Mouse (Mus musculus): Measurements from ENCODE around the gene Ubr4. TPM values are rescaled to one million over a fixed set of nuclear protein-coding genes. Genes with fewer than 3 reads are reported as not detected.

Ubr4 gene
- total and polyA plus RNA-seq, 3 experiments = 81.9 to 270 (median 177) TPM

DNA sequence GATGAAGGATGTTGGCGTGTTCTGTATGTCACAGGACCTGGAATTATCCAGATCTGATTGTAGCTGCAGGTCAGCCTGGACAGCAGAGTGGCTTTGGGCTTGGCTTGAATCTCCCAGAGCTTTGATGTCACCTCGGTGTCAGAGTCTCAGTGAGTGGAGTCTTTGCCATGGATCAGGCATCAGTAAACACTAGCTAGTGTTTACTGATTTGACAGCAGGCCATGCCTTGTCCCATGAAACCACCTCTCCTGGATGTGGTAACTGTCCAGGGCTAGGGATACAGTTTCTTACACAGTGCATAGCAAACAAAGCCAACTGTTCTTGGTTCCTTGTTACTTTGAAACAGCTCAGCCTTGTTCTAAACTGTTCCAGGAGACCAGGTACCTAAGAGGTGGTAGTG lies 159.1 kb downstream of the Ubr4 start:
- no peak overlapping the region for H3K9ac ChIP-seq (ENCODE audit: control insufficient read depth, low read depth, low read length, poor library complexity, severe bottlenecking)

GRCm38 (mm10) chr4:139512985-139513384 lies 160.6 kb downstream of the Ubr4 start:
- no peaks in the 10 kb centered on the region for H3K79me2 ChIP-seq (ENCODE audit: control insufficient read depth, insufficient read depth, low read length, poor library complexity)
- no peak for TF ChIP-seq ZNF384 (IDR thresholded peaks at IDR 0.05; ENCODE audit: low read depth, low read length)
- TF ChIP-seq EP300 (IDR thresholded peaks at IDR 0.05; ENCODE audit: low read depth in 1 of 2, low read length in 2 of 2) = peak; percentile 54 to 56; a peak in 2 of 4 replicates
- TF ChIP-seq GATA1 (IDR thresholded peaks at IDR 0.05; ENCODE audit: low read depth, low read length) = peak; percentile 58
- TF ChIP-seq TCF12 (IDR thresholded peaks at IDR 0.05; ENCODE audit: low read depth, low read length) = peak; percentile 60
- TF ChIP-seq ETS1 (IDR thresholded peaks at IDR 0.05; ENCODE audit: low read depth, low read length) = no peak
- no peak for TF ChIP-seq MYB (IDR thresholded peaks at IDR 0.05; ENCODE audit: low read depth, low read length)
- TF ChIP-seq RCOR1 (IDR thresholded peaks at IDR 0.05; ENCODE audit: low read depth, low read length) = peak; percentile 91
- TF ChIP-seq POLR2A (IDR thresholded peaks at IDR 0.05; ENCODE audit: control insufficient read depth in 1 of 2, insufficient read depth in 1 of 2, low read depth in 1 of 2, low read length in 2 of 2, poor library complexity in 1 of 2) = no peak
- H3K27ac ChIP-seq (ENCODE audit: control insufficient read depth, low read depth, low read length) = no peak overlapping the region
- peaks cover 5 to 18% of the 10 kb centered on the region in 2 experiments for H3K4me1 ChIP-seq (ENCODE audit: control insufficient read depth in 1 of 2, insufficient read depth in 2 of 2, low read length in 2 of 2)
- H3K36me3 ChIP-seq (ENCODE audit: control insufficient read depth in 1 of 2, insufficient read depth in 2 of 2, low read length in 2 of 2) = peaks cover 0 to 3% of the 10 kb centered on the region in 2 experiments; a peak in 2 of 4 replicates
- H3K9ac ChIP-seq (ENCODE audit: control insufficient read depth, low read depth, low read length, poor library complexity, severe bottlenecking) = no peak overlapping the region
- peak; percentile 36 for DNase-seq (ENCODE audit: low read depth, low spot score)
- no peaks in the 10 kb centered on the region for H3K27me3 ChIP-seq (ENCODE audit: control insufficient read depth in 1 of 2, insufficient read depth in 2 of 2, low read length in 2 of 2)
- no peak overlapping the region for H3K4me3 ChIP-seq (ENCODE audit: control insufficient read depth in 1 of 2, insufficient read depth in 1 of 2, low read depth in 2 of 2, low read length in 2 of 2)
- H3K9me3 ChIP-seq (replicated peaks; ENCODE audit: insufficient read depth, low read length) = no peaks in the 10 kb centered on the region

More for the DNA sequence above, 159.1 kb downstream of the Ubr4 start:
- TF ChIP-seq GATA1 (IDR thresholded peaks at IDR 0.05; ENCODE audit: low read depth, low read length) = no peak
- TF ChIP-seq E2F4 (IDR thresholded peaks at IDR 0.05; ENCODE audit: borderline replicate concordance, low read depth, low read length) = no peak
- H3K27me3 ChIP-seq (ENCODE audit: control insufficient read depth in 1 of 2, insufficient read depth in 2 of 2, low read length in 2 of 2) = no peaks in the 10 kb centered on the region
- H3K4me1 ChIP-seq (ENCODE audit: control insufficient read depth in 1 of 2, insufficient read depth in 2 of 2, low read length in 2 of 2) = peaks cover 5 to 22% of the 10 kb centered on the region in 2 experiments
- no peak for DNase-seq (ENCODE audit: low read depth, low spot score)
- H3K79me2 ChIP-seq (ENCODE audit: control insufficient read depth, insufficient read depth, low read length, poor library complexity) = no peaks in the 10 kb centered on the region
- no peak overlapping the region for H3K4me3 ChIP-seq (ENCODE audit: control insufficient read depth in 1 of 2, insufficient read depth in 1 of 2, low read depth in 2 of 2, low read length in 2 of 2)
- H3K9me3 ChIP-seq (replicated peaks; ENCODE audit: insufficient read depth, low read length) = no peaks in the 10 kb centered on the region
- peaks cover 0 to 3% of the 10 kb centered on the region in 2 experiments; a peak in 2 of 4 replicates for H3K36me3 ChIP-seq (ENCODE audit: control insufficient read depth in 1 of 2, insufficient read depth in 2 of 2, low read length in 2 of 2)
- H3K27ac ChIP-seq (ENCODE audit: control insufficient read depth, low read depth, low read length) = no peak overlapping the region

DNA sequence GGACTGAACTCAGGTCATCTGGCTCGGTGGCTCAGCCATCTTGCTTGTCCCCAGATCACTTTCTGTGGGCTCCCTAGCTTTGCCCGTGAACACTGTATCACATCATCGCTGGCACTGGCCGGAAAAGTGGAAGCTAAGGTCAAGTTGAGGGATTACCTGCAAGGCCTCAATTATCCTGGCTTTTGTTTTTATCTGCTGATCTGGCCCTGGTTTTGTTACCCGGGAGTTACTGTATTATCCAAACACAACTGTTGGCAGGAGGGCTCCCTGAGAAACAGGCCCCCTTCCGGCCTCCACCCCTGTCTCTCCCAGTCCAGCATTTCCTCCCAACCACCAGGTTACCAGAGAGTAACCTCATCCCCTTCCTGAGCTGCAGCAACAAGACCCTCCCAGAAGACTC lies 166.8 kb downstream of the Ubr4 start:
- H3K36me3 ChIP-seq (ENCODE audit: control insufficient read depth in 1 of 2, insufficient read depth in 2 of 2, low read length in 2 of 2) = no peaks in the 10 kb centered on the region
- DNase-seq (ENCODE audit: low read depth, low spot score) = no peak
- H3K27me3 ChIP-seq (ENCODE audit: control insufficient read depth in 1 of 2, insufficient read depth in 2 of 2, low read length in 2 of 2) = no peaks in the 10 kb centered on the region
- no peaks in the 10 kb centered on the region for H3K9me3 ChIP-seq (replicated peaks; ENCODE audit: insufficient read depth, low read length)
- H3K79me2 ChIP-seq (ENCODE audit: control insufficient read depth, insufficient read depth, low read length, poor library complexity) = no peaks in the 10 kb centered on the region
- TF ChIP-seq ELF1 (IDR thresholded peaks at IDR 0.05; ENCODE audit: low read depth, low read length) = no peak
- no peak for TF ChIP-seq POLR2A (IDR thresholded peaks at IDR 0.05; ENCODE audit: control insufficient read depth in 1 of 2, insufficient read depth in 1 of 2, low read depth in 1 of 2, low read length in 2 of 2, poor library complexity in 1 of 2)
- no peak for TF ChIP-seq RCOR1 (IDR thresholded peaks at IDR 0.05; ENCODE audit: low read depth, low read length)
- TF ChIP-seq UBTF (IDR thresholded peaks at IDR 0.05; ENCODE audit: borderline replicate concordance, insufficient read depth, low read depth, low read length) = no peak
- no peak for TF ChIP-seq ZKSCAN1 (IDR thresholded peaks at IDR 0.05; ENCODE audit: low read depth, low read length)
- TF ChIP-seq E2F4 (IDR thresholded peaks at IDR 0.05; ENCODE audit: borderline replicate concordance, low read depth, low read length) = no peak
- no peak for TF ChIP-seq JUND (IDR thresholded peaks at IDR 0.05; ENCODE audit: low read depth, low read length)
- TF ChIP-seq CHD1 (IDR thresholded peaks at IDR 0.05; ENCODE audit: low read depth, low read length) = no peak
- no peak for TF ChIP-seq NRF1 (IDR thresholded peaks at IDR 0.05; ENCODE audit: insufficient read depth, low read depth, low read length, poor library complexity, severe bottlenecking)
- no peak for TF ChIP-seq CTCF (IDR thresholded peaks at IDR 0.05 in 2 of 3, conservative IDR thresholded peaks at IDR 0.05 in 1 of 3; ENCODE audit: control insufficient read depth in 1 of 3, insufficient read depth in 1 of 3, low read depth in 2 of 3, low read length in 3 of 3, poor library complexity in 1 of 3, severe bottlenecking in 1 of 3)
- TF ChIP-seq POLR2AphosphoS2 (IDR thresholded peaks at IDR 0.05; ENCODE audit: low read length) = no peak
- TF ChIP-seq TCF12 (IDR thresholded peaks at IDR 0.05; ENCODE audit: low read depth, low read length) = no peak
- TF ChIP-seq MAX (IDR thresholded peaks at IDR 0.05; ENCODE audit: low read length) = no peak
- no peak for TF ChIP-seq HCFC1 (IDR thresholded peaks at IDR 0.05; ENCODE audit: low read depth, low read length)
- no peak for TF ChIP-seq SIN3A (IDR thresholded peaks at IDR 0.05; ENCODE audit: low read length)
- TF ChIP-seq CHD2 (IDR thresholded peaks at IDR 0.05; ENCODE audit: low read length) = no peak
- TF ChIP-seq NELFE (IDR thresholded peaks at IDR 0.05; ENCODE audit: low read depth, low read length) = no peak
- TF ChIP-seq GABPA (IDR thresholded peaks at IDR 0.05; ENCODE audit: low read depth, low read length) = no peak
- TF ChIP-seq ZNF384 (IDR thresholded peaks at IDR 0.05; ENCODE audit: low read depth, low read length) = no peak
- no peak for TF ChIP-seq ETS1 (IDR thresholded peaks at IDR 0.05; ENCODE audit: low read depth, low read length)
- no peak overlapping the region for H3K9ac ChIP-seq (ENCODE audit: control insufficient read depth, low read depth, low read length, poor library complexity, severe bottlenecking)
- H3K4me3 ChIP-seq (ENCODE audit: control insufficient read depth in 1 of 2, insufficient read depth in 1 of 2, low read depth in 2 of 2, low read length in 2 of 2) = no peak overlapping the region
- no peak overlapping the region for H3K27ac ChIP-seq (ENCODE audit: control insufficient read depth, low read depth, low read length)
- H3K4me1 ChIP-seq (ENCODE audit: control insufficient read depth in 1 of 2, insufficient read depth in 2 of 2, low read length in 2 of 2) = no peaks in the 10 kb centered on the region

Measured in MEL (cell line).